Mouse (Mus musculus): ENCODE data around the gene Itprid1.

DNA sequence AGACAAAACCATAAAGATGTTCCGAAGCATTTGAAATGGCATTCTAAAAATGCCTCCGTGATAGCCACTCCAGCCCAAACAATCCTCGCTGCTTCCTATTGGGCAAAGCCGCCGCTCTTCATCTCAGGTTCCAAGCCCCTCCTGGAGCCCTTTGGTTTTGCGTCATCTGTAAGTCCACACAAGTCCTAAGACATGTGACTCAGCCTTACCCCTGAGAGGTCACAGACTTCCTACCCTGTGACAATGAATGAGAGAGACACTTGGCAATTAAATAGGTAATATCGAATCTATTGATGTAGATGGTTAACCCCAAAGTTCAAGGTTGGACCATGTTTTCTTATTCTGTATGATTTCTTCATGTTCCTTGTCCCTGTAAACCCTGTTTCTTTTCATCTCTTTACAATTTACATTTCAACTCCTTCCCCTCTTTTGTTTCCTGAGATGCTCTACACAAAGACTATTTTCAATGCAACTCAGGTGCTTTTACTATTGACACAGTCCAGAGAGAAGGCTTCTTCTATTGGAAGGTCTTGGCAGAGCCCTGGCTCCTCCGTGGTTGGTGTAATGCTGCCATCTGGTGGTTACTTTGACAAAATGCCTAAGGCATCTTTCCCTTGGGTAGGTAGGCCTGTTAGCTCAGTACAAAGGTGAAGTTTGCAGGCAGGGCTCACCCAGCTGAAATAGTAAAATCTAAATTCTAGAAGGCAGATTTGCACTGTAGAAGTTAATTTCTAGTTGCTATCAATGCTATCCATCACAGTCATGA, 113.8 kb downstream of the Itprid1 start:
- peak; percentile 90 for TF ChIP-seq CTCF (conservative IDR thresholded peaks at IDR 0.05; ENCODE audit: insufficient read depth, insufficient read length, low read depth, low read length)
- TF ChIP-seq POLR2A (IDR thresholded peaks at IDR 0.05; ENCODE audit: low read depth, low read length), result no peak
